Mouse (Mus musculus): Measurements from ENCODE around the gene Adk. TPM values are rescaled to one million over a fixed set of nuclear protein-coding genes. Genes with fewer than 3 reads are reported as not detected.

Adk gene
- total RNA-seq, 1 experiment = 164 TPM

DNA sequence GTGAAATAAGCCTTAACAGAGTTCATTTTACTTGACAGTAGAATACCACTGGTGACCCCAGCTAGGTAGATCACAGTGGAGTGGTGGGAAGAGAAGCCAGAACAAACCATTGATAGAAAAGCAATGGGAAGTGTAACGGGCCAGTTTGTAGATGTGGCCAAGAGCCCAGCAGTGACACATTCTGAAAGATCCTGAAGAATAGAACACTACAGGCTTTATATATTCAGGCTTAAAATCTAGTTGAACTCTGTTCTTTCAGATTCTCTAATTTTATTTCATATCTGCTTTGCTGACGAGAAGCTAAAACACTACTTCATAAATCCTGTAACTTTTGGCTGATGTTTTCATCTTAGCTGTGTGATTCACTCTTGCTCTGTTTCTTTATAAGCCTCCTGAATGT, 48.5 kb downstream of the Adk start:
- Histone ChIP-seq H3K36me3 (ENCODE audit: control insufficient read depth, insufficient read depth, low read length, poor library complexity, severe bottlenecking) (no peaks in the 10 kb centered on the region), H3K9me3 (ENCODE audit: control insufficient read depth, insufficient read depth, low read depth, low read length) (no peaks in the 10 kb centered on the region), H3K4me1 (ENCODE audit: control insufficient read depth in 2 of 2, insufficient read depth in 2 of 2, low read length in 2 of 2, poor library complexity in 1 of 2) (peaks cover 0 to 2% of the 10 kb centered on the region in 2 experiments; a peak in 1 of 4 replicates), H3K9ac (ENCODE audit: insufficient read depth, low read depth, low read length, poor library complexity, severe bottlenecking) (no peak overlapping the region), H3K27ac (ENCODE audit: insufficient read depth, low read depth, low read length, poor library complexity, severe bottlenecking) (no peak overlapping the region), H3K4me3 (ENCODE audit: insufficient read depth in 1 of 2, low read depth in 1 of 2, low read length in 2 of 2, poor library complexity in 1 of 2, severe bottlenecking in 1 of 2) (no peak overlapping the region)
- TF ChIP-seq MAFK (IDR thresholded peaks at IDR 0.05; ENCODE audit: insufficient read depth, low read depth, low read length) (no peak), CHD2 (IDR thresholded peaks at IDR 0.05; ENCODE audit: low read depth, low read length) (no peak), ZNF384 (IDR thresholded peaks at IDR 0.05; ENCODE audit: low read depth, low read length) (no peak), ZC3H11A (IDR thresholded peaks at IDR 0.05; ENCODE audit: borderline replicate concordance, low read depth, low read length) (no peak), HCFC1 (IDR thresholded peaks at IDR 0.05; ENCODE audit: borderline replicate concordance, insufficient read depth, low read length) (no peak)
- in situ Hi-C loops (cut with MboI; ENCODE audit: low sequenced_read_pairs in 2 of 2, unreplicated experiment in 2 of 2) = no loop called here
- DNase-seq (ENCODE audit: low read depth, low spot score) = no peak

GRCm38 (mm10) chr14:21101562-21101961, 49.2 kb downstream of the Adk start:
- no peak overlapping the region for H3K27ac ChIP-seq (ENCODE audit: insufficient read depth, low read depth, low read length, poor library complexity, severe bottlenecking)
- no peak for DNase-seq (ENCODE audit: low read depth, low spot score)

DNA sequence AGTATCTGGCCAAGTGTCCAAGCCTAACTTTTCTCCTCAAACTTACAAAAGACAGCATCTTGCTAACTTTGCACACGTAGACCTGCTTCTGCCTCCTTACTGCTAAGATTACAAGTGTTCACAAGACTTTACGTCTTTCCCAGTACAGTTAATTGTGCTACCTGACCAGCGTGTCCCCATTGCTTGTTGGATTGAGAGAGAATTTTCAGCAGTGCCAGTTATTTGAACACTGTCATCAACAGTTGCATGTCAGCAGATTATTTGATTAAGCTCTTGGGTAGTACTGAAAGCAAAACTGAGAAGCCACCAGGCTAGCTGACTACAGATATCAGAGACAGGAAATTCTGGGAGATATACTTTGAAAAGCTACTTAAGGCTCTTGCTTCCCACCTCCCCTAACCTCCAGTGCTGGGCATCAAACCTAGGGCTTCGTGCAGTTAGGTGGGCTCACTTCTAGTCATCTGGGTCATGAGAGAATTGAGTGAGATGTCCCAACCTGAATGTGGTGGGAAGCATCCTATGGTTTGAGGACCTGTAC, 50.4 kb downstream of the Adk start:
- Histone ChIP-seq H3K36me3 (ENCODE audit: control insufficient read depth, insufficient read depth, low read length, poor library complexity, severe bottlenecking) (no peaks in the 10 kb centered on the region), H3K9me3 (ENCODE audit: control insufficient read depth, insufficient read depth, low read depth, low read length) (no peaks in the 10 kb centered on the region), H3K4me1 (ENCODE audit: control insufficient read depth in 2 of 2, insufficient read depth in 2 of 2, low read length in 2 of 2, poor library complexity in 1 of 2) (peaks cover 0 to 2% of the 10 kb centered on the region in 2 experiments; a peak in 1 of 4 replicates), H3K4me3 (ENCODE audit: insufficient read depth in 1 of 2, low read depth in 1 of 2, low read length in 2 of 2, poor library complexity in 1 of 2, severe bottlenecking in 1 of 2) (no peak overlapping the region), H3K9ac (ENCODE audit: insufficient read depth, low read depth, low read length, poor library complexity, severe bottlenecking) (no peak overlapping the region), H3K27ac (ENCODE audit: insufficient read depth, low read depth, low read length, poor library complexity, severe bottlenecking) (no peak overlapping the region)
- TF ChIP-seq MAFK (IDR thresholded peaks at IDR 0.05; ENCODE audit: insufficient read depth, low read depth, low read length) (no peak), ZNF384 (IDR thresholded peaks at IDR 0.05; ENCODE audit: low read depth, low read length) (no peak)
- DNase-seq (ENCODE audit: low read depth, low spot score) = no peak
- in situ Hi-C loops (cut with MboI; ENCODE audit: low sequenced_read_pairs in 2 of 2, unreplicated experiment in 2 of 2) = no loop called here

More at GRCm38 (mm10) chr14:21101562-21101961, 49.2 kb downstream of the Adk start:
- Histone ChIP-seq H3K36me3 (ENCODE audit: control insufficient read depth, insufficient read depth, low read length, poor library complexity, severe bottlenecking) (no peaks in the 10 kb centered on the region), H3K9me3 (ENCODE audit: control insufficient read depth, insufficient read depth, low read depth, low read length) (no peaks in the 10 kb centered on the region), H3K4me3 (ENCODE audit: insufficient read depth in 1 of 2, low read depth in 1 of 2, low read length in 2 of 2, poor library complexity in 1 of 2, severe bottlenecking in 1 of 2) (no peak overlapping the region), H3K4me1 (ENCODE audit: control insufficient read depth in 2 of 2, insufficient read depth in 2 of 2, low read length in 2 of 2, poor library complexity in 1 of 2) (peaks cover 0 to 2% of the 10 kb centered on the region in 2 experiments; a peak in 1 of 4 replicates), H3K9ac (ENCODE audit: insufficient read depth, low read depth, low read length, poor library complexity, severe bottlenecking) (no peak overlapping the region)
- no peak for TF ChIP-seq CHD2 (IDR thresholded peaks at IDR 0.05; ENCODE audit: low read depth, low read length)
- TF ChIP-seq ZC3H11A (IDR thresholded peaks at IDR 0.05; ENCODE audit: borderline replicate concordance, low read depth, low read length) = no peak
- no peak for TF ChIP-seq ZNF384 (IDR thresholded peaks at IDR 0.05; ENCODE audit: low read depth, low read length)
- TF ChIP-seq HCFC1 (IDR thresholded peaks at IDR 0.05; ENCODE audit: borderline replicate concordance, insufficient read depth, low read length) = no peak
- no peak for TF ChIP-seq MAFK (IDR thresholded peaks at IDR 0.05; ENCODE audit: insufficient read depth, low read depth, low read length)
- in situ Hi-C loops (cut with MboI; ENCODE audit: low sequenced_read_pairs in 2 of 2, unreplicated experiment in 2 of 2) = no loop called here

DNA sequence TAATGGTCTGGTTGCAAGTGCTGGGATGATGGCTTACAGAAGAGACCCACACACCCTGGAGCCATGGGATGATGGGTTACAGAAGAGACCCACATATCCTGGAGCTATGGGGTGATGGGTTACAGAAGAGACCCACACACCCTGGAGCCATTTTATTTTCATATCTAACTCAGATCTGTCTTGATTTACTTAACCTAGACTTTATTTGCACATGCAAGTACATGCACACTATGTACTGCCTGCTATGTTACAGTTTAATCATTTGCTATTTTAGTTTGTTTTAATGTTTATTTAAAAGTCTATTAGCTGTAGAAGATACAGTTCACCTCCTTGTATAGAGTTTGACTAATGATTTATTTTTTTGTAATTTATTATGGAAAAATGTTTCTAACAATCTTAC, 52.7 kb downstream of the Adk start:
- Histone ChIP-seq H3K9me3 (ENCODE audit: control insufficient read depth, insufficient read depth, low read depth, low read length) (no peaks in the 10 kb centered on the region), H3K36me3 (ENCODE audit: control insufficient read depth, insufficient read depth, low read length, poor library complexity, severe bottlenecking) (no peaks in the 10 kb centered on the region), H3K4me3 (ENCODE audit: insufficient read depth in 1 of 2, low read depth in 1 of 2, low read length in 2 of 2, poor library complexity in 1 of 2, severe bottlenecking in 1 of 2) (no peak overlapping the region), H3K27ac (ENCODE audit: insufficient read depth, low read depth, low read length, poor library complexity, severe bottlenecking) (no peak overlapping the region), H3K4me1 (ENCODE audit: control insufficient read depth in 2 of 2, insufficient read depth in 2 of 2, low read length in 2 of 2, poor library complexity in 1 of 2) (no peaks in the 10 kb centered on the region), H3K9ac (ENCODE audit: insufficient read depth, low read depth, low read length, poor library complexity, severe bottlenecking) (no peak overlapping the region)
- no peak for DNase-seq (ENCODE audit: low read depth, low spot score)
- TF ChIP-seq CHD2 (IDR thresholded peaks at IDR 0.05; ENCODE audit: low read depth, low read length) (no peak), MAFK (IDR thresholded peaks at IDR 0.05; ENCODE audit: insufficient read depth, low read depth, low read length) (no peak), ZC3H11A (IDR thresholded peaks at IDR 0.05; ENCODE audit: borderline replicate concordance, low read depth, low read length) (no peak), HCFC1 (IDR thresholded peaks at IDR 0.05; ENCODE audit: borderline replicate concordance, insufficient read depth, low read length) (no peak), ZNF384 (IDR thresholded peaks at IDR 0.05; ENCODE audit: low read depth, low read length) (no peak)
- in situ Hi-C loops (cut with MboI; ENCODE audit: low sequenced_read_pairs in 2 of 2, unreplicated experiment in 2 of 2) = no loop called here

DNA sequence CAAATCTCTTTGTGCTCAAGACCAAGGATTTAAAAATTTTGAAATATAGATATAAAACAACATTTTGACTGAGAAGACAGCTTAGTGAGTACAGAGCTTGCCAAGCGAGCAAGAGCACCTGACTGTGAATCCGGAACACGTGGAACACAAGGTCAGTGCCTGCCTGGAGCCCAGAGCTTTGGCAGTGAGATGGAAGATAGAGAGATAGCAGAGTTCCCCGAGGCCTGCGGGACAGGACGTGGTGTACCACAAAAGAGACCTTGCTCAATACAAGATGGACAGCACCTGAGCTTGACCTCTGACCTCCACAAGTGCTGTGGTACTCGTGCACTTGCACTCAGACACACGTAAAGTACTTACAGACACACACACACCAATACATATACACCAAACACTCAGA, 54.2 kb downstream of the Adk start:
- no peak for DNase-seq (ENCODE audit: low read depth, low spot score)
- Histone ChIP-seq H3K4me1 (ENCODE audit: control insufficient read depth in 2 of 2, insufficient read depth in 2 of 2, low read length in 2 of 2, poor library complexity in 1 of 2) (peaks cover 0 to 2% of the 10 kb centered on the region in 2 experiments; a peak in 2 of 4 replicates), H3K27ac (ENCODE audit: insufficient read depth, low read depth, low read length, poor library complexity, severe bottlenecking) (no peak overlapping the region), H3K36me3 (ENCODE audit: control insufficient read depth, insufficient read depth, low read length, poor library complexity, severe bottlenecking) (no peaks in the 10 kb centered on the region), H3K4me3 (ENCODE audit: insufficient read depth in 1 of 2, low read depth in 1 of 2, low read length in 2 of 2, poor library complexity in 1 of 2, severe bottlenecking in 1 of 2) (no peak overlapping the region), H3K9ac (ENCODE audit: insufficient read depth, low read depth, low read length, poor library complexity, severe bottlenecking) (no peak overlapping the region), H3K9me3 (ENCODE audit: control insufficient read depth, insufficient read depth, low read depth, low read length) (no peaks in the 10 kb centered on the region)
- in situ Hi-C loops (cut with MboI; ENCODE audit: low sequenced_read_pairs in 2 of 2, unreplicated experiment in 2 of 2) = no loop called here
- TF ChIP-seq ZC3H11A (IDR thresholded peaks at IDR 0.05; ENCODE audit: borderline replicate concordance, low read depth, low read length) = no peak
